Mouse (Mus musculus): ENCODE measurements around the gene Usp20.
"Not testable (repeated sequence)": the region's sequence is repeated elsewhere in the genome, so short reads cannot be mapped to it uniquely, and the experiment has no call there.

Gene Usp20

DNA sequence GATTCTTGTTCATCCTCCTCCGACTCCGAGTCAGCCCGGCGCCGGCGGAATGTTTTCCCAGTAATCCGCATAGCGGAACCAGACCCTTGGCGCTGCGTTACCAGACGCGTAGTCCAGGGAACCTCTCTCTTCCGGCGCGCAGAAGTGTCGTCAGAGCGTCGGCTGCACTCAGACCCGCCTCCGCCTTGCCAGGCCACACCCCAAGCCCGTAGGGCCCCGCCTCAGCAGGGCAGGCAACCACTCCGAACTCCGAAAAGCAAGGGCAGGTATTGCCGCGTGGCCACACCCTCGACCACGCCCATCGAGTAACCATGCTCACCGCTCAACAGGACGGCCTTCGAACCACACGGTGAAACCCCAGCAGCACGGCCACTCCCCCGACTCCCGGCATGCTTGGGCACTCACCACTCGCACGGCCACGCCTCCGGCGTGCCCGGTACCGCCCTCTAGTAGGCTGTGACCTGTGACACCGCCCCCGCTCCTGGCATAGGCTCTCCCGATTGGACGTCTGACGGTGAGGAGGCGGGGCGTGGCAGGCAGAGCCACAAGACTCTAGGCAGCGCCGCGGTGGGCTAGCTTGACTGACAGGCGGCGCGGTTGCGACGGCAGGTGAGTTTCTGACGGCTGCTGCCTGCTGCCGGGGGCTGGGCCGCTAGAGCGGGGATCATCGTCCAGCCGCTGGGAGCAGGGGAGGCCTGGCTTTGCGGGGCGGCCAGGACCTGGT lies at the start of gene Usp20, which contains the start of gene BC005624:
Usp20 (plus strand) TSS at position 490 of the 724 bp plus-strand sequence.
BC005624 (minus strand) TSS at position 412 of the 724 bp plus-strand sequence.
- DNase-seq, result peak; percentile 100

DNA sequence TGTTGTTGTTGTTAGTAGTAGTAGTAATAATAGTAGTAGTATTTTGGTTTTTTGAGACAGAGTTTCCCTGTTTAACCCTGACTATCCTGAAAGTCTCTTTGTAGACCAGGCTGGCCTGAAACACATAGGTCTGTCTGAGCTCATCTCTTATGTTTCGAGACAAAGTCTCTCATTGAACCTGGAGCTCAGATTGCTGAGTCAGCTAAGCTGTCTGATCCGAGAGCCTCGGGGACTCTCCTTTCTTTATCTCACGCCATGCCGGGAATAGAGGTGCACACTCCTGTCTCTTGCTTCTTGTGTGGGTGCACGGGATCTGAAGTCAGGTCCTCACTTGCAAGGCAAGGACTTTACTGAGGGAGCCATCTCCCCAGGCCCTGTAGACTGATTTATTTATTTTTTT lies 49.0 kb upstream of the Usp20 start:
- no peak for DNase-seq

- DNase-seq, result peak; percentile 82
These were observed 48.1 kb upstream of the Usp20 start for GRCm38 (mm10) chr2:30933917-30934450.

DNA sequence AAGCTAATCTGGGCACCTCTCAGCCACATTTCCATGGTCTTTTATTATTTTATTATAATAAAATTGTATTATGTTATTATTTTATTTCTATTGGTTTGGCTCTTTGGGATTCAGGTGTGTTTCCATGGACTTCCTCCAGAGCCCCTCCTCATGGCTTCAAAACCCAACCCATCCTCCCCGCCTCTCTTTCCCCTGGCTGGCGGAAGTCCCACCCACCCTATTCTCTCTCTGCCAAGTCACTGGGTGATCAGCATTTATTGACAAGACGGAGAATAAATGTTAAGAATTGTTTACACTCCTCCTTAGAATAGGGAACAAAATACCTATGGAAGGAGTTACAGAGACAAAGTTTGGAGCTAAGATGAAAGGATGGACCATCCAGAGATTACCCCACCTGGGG lies 45.3 kb upstream of the Usp20 start:
- no peak for DNase-seq

- no peak for DNase-seq
These were observed 44.3 kb upstream of the Usp20 start for GRCm38 (mm10) chr2:30937731-30938130.

- no peak for DNase-seq
These were observed 43.5 kb upstream of the Usp20 start for GRCm38 (mm10) chr2:30938574-30938991.

DNA sequence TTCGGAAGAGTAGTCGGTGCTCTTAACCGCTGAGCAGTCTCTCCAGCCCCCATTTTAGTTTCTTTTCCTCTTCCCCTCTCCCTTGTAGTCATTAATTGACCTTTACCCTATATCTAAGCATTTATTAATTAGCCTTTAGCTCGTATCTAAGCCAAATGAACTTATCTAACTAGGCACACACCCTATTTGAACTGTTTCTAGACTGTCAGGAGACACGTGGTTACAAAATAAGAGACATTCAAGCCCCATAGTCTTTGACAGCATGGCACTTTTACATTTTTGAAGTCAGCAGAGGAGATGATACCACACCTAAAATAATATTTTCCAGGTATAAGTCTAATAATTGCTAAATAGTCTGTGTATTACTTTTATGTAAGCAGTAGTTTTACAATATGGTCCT lies 40.5 kb upstream of the Usp20 start:
- DNase-seq, result no peak

DNA sequence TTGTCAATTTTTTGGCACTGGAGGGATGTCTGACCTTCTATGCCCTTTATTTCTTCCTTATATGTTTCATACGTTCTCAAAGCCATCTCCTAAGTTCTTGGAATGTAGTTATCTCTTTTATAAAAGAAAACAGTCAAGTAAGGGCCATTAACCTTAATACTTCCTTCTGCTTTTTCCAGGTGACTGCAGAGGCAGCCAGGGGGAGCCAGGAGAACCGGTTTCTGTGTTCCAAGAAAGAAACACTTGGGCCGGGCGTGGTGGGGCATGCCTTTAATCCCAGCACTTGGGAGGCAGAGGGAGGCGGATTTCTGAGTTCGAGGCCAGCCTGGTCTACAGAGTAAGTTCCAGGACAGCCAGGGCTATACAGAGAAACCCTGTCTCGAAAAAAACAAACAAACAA lies 40.0 kb upstream of the Usp20 start:
- not testable (repeated sequence) for DNase-seq

GRCm38 (mm10) chr2:30942603-30943011 lies 39.5 kb upstream of the Usp20 start:
- DNase-seq, result peak; percentile 78

GRCm38 (mm10) chr2:30952457-30952823 lies 29.6 kb upstream of the Usp20 start:
- no peak for DNase-seq

DNA sequence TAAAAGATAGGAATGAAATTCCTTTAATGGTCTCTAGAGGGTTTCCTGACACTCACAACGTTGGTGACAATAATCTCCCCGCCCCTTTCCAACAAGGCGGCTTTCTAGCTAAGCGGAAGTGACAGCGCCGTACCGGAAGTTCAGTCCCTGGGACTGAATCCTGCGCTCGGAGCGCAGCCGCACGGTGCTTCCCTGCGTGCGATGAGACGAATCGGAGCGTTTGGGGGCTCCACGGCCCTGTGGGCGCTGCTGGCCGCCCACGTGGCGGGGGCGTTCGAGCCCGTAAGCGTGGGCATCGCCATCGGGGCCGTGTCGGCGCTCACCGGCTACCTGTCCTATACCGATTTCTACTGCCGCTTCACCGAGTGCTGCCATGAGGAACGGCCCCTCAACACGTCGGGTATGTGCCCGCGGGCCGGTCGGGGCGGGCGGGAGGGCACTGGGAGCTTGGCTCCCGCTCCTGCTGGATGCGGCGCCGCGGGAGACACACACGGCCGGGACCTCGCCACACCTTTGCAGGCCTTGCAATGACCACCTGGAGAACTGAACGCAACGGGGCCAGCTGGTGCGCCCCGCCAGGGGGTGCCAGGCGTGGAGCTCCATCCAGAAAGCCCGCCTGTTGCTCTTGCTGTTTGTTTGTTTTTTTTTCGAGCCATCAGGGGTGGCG lies 29.1 kb upstream of the Usp20 start, which contains the start of gene Tor1b:
Tor1b (plus strand) TSS at position 136 of the 667 bp plus-strand sequence.
- DNase-seq, result peak; percentile 88

DNA sequence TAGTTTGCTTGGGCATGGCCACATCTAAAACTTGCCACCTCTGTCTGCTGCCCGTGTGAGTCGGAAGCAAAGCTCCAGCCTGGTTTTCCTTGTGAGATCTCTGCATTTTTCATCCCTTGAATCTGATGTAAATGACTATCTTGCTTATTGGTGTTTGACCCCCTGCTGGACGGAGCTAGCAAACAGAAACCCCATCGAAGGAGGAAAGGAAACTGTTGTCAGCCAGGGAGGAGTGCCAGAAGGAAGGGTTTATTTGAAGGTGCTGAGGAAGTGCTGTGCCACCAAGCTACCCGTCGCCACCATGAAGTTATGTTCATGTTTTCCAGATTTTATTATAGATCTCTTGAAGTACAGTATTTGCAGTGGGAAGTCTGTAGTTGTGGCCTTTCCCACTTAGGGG lies 27.3 kb upstream of the Usp20 start:
- DNase-seq, result no peak

DNA sequence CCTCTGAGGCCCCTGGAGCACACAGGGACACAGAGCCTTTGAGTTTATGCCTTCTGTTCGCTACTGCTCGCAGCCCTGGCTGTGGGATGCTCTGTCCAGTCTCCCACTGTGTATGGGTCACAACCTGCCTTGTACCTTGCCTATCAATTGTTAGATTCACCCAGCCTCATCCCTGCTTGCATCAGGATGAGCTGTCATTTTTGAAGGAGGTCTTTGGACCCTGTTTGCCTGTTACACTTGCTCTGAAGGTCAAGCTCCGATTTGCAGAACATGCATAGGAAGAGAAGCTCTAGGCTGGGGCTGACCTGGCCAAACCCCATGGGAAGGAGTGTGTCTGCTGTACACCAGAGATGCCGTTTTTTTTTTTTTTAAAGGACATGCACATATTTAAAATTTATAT lies 24.6 kb upstream of the Usp20 start:
- no peak for DNase-seq

GRCm38 (mm10) chr2:30958726-30959125 lies 23.4 kb upstream of the Usp20 start:
- DNase-seq, result peak; percentile 92

GRCm38 (mm10) chr2:30959856-30960255 lies 22.2 kb upstream of the Usp20 start:
- DNase-seq, result no peak

DNA sequence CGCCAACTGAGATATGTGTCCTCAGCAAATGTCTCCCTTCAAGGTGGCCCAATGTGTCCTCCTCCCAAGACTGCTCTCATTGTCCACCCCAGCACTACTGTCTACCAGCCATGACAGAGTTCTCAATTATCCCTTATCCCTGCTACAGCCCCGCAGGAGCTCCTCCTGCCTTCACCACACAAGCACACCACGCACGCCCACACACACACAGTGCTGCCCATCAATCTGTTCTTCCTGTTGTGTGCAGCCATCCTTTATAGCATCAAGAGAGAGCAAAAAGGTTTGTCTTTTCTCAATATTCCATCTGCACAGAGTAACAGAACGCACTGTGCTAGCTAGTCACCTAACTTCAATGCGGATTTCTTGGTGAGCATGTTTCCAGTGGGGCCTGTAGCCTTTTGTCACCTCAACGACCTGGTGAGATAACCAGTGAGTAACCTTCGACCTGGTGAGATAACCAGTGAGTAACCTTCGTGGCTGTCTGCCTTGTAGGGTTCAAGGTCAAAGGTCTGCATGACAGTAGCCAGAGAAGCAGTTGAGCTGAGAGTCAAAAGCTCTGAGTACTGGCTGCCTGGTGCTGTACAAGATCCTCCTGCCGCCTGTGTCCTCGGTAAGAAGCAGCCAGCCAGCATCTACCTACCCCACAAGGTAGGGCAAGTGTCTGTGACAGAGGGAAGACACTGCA lies 19.4 kb upstream of the Usp20 start:
- no peak for DNase-seq

DNA sequence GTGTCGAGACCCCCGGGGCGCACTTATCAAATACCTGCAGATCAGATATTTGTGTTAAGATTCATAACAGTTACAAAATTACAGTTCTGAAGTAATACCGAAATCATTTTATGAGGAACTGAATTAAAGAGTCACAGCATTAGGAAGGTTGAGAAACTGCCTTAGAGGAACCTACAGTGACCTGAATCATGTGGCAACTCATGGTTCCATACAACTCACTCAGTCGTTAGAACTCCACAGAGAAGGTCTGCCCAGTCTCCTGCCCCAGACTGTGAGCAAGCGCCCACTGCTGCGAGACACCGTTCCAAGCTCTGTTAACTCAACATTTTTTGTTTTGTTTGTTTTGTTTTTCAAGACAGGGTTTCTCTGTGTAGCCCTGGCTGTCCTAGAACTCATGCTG lies 16.5 kb upstream of the Usp20 start:
- no peak for DNase-seq

DNA sequence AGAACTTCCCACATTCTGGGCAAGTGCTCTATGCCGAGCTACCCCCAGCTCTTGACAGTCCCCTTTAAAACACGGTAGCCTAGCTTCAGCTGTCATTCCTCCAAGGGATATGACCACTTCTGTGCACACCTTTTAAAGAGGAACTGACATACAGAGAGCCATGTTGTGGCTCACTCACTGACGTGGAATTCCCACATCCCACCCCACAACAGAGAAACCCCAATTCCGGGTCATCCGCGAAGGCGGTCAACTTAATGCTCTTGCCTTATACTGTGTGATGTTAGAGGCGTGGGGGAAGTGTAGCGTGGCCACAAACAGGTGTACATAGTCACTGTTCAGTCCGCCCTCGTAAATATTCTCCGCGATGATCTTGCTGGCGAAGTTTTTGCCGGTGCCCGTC lies 15.3 kb upstream of the Usp20 start:
- no peak for DNase-seq

GRCm38 (mm10) chr2:30967352-30968327 lies 14.4 kb upstream of the Usp20 start, which contains the start of gene Tor1a:
Gene Tor1a, minus strand, starts transcription at chr2:30967933.
- DNase-seq, result peak; percentile 91

- DNase-seq, result peak; percentile 33
These were observed 945 bp downstream of the Usp20 start for GRCm38 (mm10) chr2:30983024-30983423.

DNA sequence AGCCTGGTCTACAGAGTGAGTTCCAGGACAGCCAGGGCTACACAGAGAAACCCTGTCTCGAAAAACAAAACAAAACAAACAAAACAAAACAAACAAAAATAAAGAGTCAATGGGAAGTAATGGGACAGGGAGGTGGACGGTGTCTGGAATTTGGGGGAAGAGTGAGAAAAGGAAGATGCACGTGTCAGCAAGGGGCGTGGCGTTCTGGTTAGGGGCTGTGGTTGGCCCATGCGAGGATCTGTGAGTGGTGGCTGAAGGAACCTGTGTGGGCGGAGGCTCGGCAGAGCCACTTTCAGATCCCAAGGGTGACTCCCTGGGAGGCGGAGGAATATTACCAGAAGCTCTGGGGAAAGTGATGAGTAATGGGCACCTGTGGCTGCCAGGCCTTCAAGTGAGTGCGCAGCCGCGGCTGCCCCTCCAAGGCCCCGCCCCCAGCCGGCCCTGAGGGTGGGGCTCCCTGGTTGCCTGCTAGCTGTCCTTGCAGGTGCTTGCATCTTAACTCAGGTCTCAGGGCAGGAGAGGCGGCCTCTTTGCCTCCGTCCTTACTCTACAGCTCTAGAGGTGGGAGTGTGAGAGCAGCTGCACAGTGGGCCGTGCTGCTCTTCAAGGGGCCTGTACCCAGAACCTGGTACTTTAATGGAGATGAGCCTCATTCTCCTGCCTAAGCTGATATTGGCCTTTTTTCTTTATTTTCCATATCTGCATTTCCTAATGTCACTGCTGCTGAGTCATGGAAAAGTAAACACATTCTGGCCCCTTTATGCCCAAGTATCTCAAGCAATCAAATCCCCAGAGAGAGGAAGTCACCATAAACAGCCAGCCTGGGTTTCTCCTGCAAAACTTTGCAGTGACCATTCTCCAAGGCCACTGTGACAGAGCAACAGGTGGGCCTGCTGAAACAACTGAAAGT lies 3.3 kb downstream of the Usp20 start:
- peak; percentile 86 for DNase-seq
